Mouse (Mus musculus) liver, postnatal 0 days (tissue): ENCODE results near the gene 1110032F04Rik.

ENCODE experiments used
- CTCF ChIP-seq: sonication (generic); IDR thresholded peaks from 2 replicates; pipeline ENCODE4 v1.5.1; 2016; ENCODE audit warnings: antibody characterized with exemption, low read depth
- EP300 ChIP-seq: IDR thresholded peaks from 2 replicates; pipeline ENCODE4 v1.6.1; 2016; ENCODE audit warnings: antibody characterized with exemption, low read depth, mild to moderate bottlenecking

DNA sequence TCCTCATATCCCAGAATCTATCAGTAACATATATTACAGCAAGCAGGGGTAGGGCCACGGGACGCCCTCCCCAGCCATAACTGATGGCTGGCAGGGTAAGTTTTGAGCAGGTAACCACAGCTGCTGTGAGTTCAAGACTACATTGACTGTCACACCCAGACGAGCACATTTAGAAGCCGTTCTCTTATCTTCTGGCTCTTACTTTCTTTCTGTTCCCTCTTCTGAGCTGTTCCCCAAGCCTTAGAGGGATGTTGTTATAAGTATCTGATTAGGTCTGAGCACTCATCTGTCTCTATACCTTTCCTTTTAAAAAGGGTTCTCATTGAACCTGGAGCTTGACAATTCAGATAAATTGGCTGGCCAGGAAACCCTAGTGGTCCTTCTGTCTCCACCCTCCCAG lies 38.1 kb downstream of the 1110032F04Rik start:
- no peak for TF ChIP-seq EP300
- TF ChIP-seq CTCF = no peak
